Mouse (Mus musculus): ENCODE data around the gene Nxf7.
A peak's percentile ranks its signal among the peaks of the same experiment; 100 is the strongest.
"Not testable (repeated sequence)": the region's sequence is repeated elsewhere in the genome, so short reads cannot be mapped to it uniquely, and the experiment has no call there.

The Nxf7 gene

DNA sequence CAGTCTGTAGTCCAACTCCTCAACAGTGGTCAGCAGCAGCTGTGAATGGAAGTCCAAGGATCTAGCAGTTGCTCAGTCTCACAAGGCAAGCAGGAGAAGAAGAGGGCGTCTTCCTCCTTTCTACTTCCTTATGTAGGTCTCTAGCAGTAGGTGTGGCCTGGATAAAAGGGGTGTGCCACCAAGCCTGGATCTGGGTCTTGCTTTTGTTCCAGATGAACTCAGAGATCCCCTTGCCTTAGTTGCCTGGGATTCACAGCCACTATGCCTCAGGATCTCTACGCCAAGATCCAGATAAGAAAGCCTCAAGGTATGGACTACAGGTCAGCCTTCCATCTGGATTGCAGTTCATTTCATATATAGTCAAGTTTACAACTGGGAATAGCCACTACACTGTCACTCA is at the start of gene Nxf7:
Nxf7 (minus strand) TSS at position 101 of the 400 bp plus-strand sequence.
- DNase-seq: no peak

DNA sequence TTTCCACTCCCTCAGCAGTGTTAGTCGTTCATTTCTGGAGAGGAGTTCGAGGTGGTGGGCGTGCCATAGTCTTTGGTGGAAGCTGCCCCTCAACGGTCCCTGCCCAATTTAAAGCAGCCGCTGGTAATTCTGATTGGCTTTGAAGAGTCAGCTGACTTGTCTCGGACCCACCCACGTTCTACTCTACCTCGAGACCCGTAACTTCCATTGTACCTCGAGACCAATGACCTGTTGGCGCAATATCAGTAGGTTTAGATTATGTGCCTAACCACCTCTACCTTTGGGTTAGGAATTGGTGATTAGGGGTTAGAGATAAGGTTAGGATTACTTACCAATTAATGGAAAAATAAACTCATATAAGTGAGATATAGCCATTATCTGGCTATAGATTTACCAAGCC is 29.0 kb upstream of the Nxf7 start, which contains the start of gene Prame:
Prame (minus strand) TSS at position 101 of the 400 bp plus-strand sequence.
- no peak for DNase-seq

DNA sequence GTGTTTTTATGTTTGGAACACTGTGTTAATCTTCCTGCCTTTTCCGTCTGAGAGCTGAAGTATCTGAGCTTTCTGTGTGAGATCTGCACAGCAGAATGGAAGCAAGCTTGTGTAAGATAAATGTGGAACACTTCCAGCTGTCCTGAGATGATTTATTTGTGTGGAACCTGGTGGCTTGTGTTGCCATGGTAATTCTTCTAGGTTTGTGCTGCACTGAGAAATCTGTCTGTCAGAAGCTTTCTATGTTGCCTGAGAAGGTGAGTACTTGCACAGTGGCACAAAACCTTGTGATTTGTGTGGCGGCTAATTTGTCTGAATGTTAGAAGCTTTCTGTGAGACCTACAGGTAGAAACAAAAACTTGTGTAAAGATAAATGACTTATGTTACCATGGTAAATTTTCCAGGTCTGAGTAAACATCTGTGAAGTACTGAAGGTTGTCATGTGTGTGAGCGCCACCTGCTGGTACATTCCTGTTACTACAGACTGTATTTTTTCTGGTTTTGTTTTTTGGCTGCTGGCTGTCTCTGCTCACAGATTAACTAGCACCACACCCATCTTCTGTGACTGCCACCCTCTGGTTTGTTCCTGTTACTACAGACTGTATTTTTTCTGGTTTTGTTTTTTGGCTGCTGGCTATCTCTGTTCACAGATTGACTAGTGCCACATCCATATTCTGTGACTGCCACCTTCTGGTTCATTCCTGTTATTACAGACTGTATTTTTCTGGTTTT is 2.9 kb upstream of the Nxf7 start:
- peak; percentile 13 for DNase-seq

DNA sequence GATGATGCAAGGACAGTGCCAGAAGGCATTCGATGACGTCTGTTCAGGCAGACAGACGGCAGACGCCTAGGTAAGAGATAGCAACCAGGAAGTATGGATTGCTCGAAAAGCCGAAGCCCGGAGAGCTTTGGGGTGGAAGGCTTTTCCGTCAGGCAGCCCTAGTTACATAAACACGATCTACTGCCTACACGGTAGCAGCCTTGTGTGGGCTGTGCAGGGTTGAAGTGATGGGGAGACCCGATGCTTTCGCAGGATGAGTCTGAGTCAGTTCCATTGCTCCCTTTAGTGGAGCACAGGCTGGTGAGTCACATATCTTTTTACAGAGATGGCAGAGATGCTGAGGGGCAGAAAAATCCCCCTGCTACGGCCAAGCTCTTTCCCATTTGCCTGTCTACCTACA is 481 bp downstream of the Nxf7 start:
- no peak for DNase-seq

DNA sequence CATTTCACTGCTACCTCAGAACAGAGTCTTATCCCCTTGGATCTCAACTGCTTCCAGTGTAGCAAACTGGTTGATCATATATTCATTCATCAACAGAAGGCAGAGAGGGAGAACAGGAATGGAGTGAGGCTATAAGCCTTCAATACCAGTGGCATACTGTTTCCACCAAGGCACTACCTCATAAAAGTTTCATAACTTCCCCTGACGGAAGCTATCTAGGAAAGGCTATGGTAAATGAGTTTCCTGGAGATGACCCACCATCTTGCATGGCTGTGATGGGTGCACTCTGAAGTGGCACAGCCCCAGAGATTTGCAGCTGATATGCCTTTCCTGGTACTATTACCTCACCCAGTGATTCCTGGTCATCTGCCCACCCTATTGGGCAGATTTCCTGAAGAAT is 22.2 kb downstream of the Nxf7 start:
- no peak for DNase-seq

DNA sequence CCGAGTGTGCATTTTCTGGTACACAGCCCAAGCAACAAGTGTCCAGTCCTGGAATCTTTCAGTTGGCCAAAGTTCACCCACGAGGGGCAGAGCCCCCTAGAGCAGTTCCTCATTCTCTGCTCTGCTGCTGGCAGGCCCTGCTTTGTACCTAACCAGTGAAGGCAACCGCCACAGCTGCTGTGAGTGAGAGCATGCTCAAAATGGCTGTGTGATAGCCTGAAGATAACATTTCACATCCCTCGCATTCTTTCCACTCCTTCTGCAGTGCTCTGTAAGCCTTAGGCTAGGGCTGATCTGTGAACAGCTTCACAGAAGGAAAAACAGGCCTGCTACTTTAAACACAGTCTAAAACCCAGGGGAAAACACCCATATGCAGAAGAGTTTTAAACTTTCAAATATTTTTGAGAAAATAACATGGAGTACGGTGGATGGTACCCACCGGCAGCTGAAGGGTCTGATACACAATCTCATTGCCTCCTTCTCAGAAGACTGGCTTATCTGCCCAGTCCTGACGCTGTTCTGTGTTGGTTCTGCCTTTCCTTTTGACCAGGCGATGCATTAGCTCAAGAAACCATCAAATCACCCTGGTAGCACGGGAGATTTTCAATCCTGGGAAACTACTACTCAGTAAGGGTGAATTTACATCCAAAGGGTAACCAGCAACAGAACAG is 23.5 kb downstream of the Nxf7 start:
- DNase-seq: not testable (repeated sequence)

DNA sequence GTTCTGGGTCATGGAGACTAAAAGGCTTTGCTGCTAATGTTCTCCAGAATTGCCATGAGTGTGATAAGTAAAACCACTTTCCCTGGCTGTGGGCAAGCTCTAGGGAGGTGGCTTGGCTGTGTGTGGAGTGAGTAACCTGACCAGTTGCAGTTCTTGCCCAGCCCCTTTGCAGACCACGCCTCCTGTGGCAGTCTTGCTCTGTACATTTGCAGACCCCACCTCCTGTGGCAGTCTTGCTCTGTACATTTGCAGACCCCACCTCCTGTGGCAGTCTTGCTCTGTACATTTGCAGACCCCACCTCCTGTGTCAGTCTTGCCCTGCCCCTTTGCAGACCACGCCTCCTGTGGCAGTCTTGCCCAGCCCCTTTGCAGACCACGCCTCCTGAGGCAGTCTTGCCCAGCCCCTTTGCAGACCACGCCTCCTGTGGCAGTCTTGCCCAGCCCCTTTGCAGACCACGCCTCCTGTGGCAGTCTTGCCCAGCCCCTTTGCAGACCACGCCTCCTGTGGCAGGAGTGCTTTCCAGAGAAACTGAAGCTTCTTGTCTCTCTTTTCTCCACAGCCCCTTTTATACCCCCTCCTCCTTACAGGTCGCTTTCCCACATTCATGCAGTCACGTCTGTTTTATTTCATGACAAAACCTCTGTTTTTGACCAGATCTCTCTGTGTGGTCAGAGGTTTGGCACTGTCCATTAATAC is 24.2 kb downstream of the Nxf7 start:
- DNase-seq: not testable (repeated sequence)

DNA sequence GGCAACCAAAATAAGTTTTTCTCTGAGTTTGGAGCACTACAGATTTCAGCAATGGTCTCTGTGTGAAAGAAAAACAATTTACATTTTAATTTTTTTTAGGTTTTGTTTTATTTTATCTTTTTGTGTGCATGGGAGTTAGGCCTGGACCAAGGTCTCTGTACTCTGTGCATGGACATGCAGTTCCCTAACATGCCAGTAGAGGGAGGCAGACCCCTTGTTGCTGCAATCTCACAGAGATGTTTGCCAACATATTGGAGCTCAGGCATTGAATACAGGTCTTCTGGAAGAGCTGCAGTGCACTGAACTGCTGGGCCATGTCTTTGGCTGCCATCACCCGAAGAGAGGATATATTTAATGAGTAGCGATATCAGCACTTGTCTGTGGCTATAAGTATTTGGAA is 29.1 kb downstream of the Nxf7 start:
- DNase-seq: peak; percentile 36

DNA sequence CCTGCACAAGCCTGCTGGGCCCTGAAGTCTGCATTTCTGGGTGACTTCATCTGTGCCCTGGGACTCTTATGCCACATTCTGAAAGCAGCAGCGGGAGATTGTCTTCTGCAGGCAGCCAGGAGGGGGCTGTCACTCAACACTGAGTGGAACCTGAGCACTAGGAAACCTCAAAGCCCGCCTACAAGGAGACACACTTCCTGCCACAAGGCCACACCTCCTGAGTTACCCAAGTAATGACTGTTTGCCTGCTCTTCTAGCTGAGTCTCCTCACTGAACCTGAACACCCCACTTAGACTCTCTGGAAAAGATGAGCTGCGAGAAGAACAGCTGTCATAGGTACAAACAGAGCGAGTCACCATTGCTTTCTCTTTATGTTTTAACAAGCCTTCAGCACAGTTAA is 33.6 kb downstream of the Nxf7 start:
- DNase-seq: not testable (repeated sequence)

DNA sequence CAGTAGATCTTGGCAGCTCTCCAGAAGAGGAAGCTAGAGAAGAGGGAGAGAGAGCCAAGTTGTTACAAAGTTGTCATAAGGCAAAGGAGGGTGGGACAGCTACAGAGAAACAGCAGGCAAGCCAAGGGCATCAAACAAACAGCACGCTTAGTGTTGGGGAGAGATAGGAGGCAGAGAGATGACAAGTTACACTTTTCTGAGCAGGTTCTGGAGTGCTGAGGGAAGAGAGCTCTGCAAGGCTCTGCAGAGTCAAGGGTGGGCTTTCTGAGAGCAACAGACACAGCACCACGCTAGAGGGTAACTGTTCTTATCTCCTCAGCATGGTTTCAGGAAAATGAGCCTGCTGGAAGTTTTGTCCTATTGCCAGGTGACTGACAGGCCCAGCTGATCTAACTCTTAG is 35.7 kb downstream of the Nxf7 start:
- DNase-seq: no peak

DNA sequence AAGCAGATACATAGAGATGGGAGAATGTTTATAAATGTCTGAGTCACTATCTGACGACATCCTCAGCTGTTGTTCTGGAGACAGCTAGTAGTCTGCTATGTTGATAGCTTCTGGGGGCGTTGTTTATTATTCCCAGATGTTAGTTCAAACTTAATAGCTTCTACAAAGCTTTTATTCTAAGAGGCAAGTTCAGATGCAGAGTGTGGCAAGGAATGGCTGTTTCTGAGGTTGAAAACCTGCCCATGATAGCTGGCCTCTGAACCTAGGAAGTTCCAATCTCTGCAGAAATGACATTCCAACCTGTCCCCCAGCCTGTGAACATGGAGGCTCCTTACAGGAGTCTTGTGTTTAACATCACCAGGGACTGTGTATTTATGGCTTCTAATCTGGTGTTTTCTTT is 36.9 kb downstream of the Nxf7 start:
- DNase-seq: not testable (repeated sequence)

DNA sequence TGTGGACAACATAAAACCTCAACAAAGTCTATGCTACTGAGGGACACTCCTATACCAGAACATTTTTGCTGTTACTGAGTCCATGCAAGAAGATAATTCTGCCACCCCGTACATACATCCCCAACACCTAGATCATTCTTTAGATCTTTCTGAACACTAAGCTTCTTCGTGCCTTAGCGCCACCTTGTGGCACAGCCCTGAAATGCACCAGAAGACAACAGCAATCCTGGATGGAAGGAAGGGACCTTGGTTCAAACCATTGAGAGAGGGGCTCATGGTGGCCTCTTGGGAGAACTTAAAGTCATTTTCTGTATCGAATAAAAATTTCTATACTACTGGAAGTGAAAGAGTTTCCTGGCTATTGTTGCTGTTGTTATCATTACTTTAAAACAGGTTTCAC is 37.6 kb downstream of the Nxf7 start:
- peak; percentile 26 for DNase-seq

DNA sequence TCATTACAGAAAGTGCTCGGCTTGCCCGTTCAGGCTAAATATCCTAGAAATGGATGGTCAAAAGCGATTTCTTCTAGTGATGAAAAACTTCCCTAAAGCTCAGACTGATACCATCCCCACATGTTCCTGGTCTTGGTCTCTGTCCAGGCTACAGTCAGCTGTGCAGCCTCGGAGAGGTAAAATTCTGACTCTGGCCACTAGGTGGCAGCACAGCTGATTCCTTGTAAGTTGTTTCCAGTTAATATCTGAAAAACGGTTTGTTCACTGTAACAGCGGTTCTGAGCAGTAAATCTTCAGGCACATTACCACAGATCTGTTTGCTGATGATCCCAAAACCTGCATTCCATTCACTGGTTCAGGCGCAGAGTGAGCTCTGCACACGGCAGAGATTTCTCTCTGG is 38.9 kb downstream of the Nxf7 start:
- DNase-seq: peak; percentile 24
